27 mouse cellular contexts compared by ENCODE assay signal in genomic region chr15:86015026-86015425, GRCm38 (mm10). TPM values are rescaled to one million over a fixed set of nuclear protein-coding genes. Genes with fewer than 3 reads are reported as not detected.
DNase-seq lines count a peak whose midpoint lies in the region; ATAC-seq and TF ChIP-seq lines count a peak whose summit lies in the region.
"Had no signal": no experiment of that assay in that cellular context is flagged by ENCODE, and none has a peak within 500 bp of the region (broad histone marks: within the 10 kb centered on the region; RNA-seq: fewer than 3 reads in every experiment).

No protein-coding gene starts in this region.

- peak; percentile 73 for DNase-seq in lung, embryonic 14.5 days
- no peak for DNase-seq in lung, adult 18-20 months
- peak; percentile 39 to 43 for DNase-seq in adrenal gland, adult 18-20 months (ENCODE audit: low spot score in 2 of 2)
- DNase-seq in adrenal gland, postnatal 25 days, result peak; percentile 56
- DNase-seq in layer of hippocampus, adult 8-10 months (ENCODE audit: low spot score in 2 of 2), result no peak
- DNase-seq in cerebellum, adult 8-10 months, result no peak
- DNase-seq: cerebellum, adult 11 months; cerebellum, adult 9-11 months; embryo, embryonic 11 days; heart, adult 2 months; heart, postnatal 4 days; kidney, postnatal 14 days; liver, postnatal 0 days; retina, postnatal 1 day; right cerebral cortex, postnatal 14 days; thymus, adult 18-20 months; thymus, postnatal 25 days had no signal

- 52% methylated on average over 7 of the region's 7 CpGs for WGBS in lung, embryonic 14.5 days

- ATAC-seq in lung, embryonic 14.5 days (ENCODE audit: insufficient read depth), result no peak
- 0 out of 2 replicates have a peak, but pooled peaks have one; percentile 17 for ATAC-seq in megakaryocyte progenitor cell, adult 5-6 weeks (replicated peaks; ENCODE audit: poor library complexity)
- ATAC-seq: forebrain, embryonic 16.5 days; intestine, postnatal 0 days; midbrain, embryonic 13.5 days had no signal

- H3K36me3 ChIP-seq in lung, embryonic 14.5 days (ENCODE audit: insufficient read depth), result no peaks in the 10 kb centered on the region
- H3K36me3 ChIP-seq: embryonic facial prominence, embryonic 12.5 days; heart, embryonic 12.5 days; liver, embryonic 12.5 days; midbrain, embryonic 13.5 days; neural tube, embryonic 15.5 days had no signal

- no peak overlapping the region for H3K4me2 ChIP-seq in lung, embryonic 14.5 days
- H3K4me2 ChIP-seq: embryonic facial prominence, embryonic 12.5 days; heart, embryonic 12.5 days; hindbrain, embryonic 14.5 days; limb, embryonic 13.5 days; liver, embryonic 12.5 days; midbrain, embryonic 13.5 days; neural tube, embryonic 15.5 days had no signal

- no peaks in the 10 kb centered on the region for H3K27me3 ChIP-seq in lung, embryonic 14.5 days (ENCODE audit: insufficient read depth, low read length)
- H3K27me3 ChIP-seq: embryonic facial prominence, embryonic 12.5 days; heart, embryonic 12.5 days; limb, embryonic 13.5 days; midbrain, embryonic 13.5 days; neural tube, embryonic 15.5 days had no signal

- H3K9ac ChIP-seq in lung, embryonic 14.5 days, result no peak overlapping the region
- H3K9ac ChIP-seq: embryonic facial prominence, embryonic 12.5 days; heart, embryonic 12.5 days; hindbrain, embryonic 14.5 days; limb, embryonic 13.5 days; liver, embryonic 12.5 days; liver, postnatal 0 days; midbrain, embryonic 13.5 days; neural tube, embryonic 15.5 days had no signal

- peaks cover 6% of the 10 kb centered on the region; the same call in 1 of the 2 replicates for H3K4me1 ChIP-seq in lung, embryonic 14.5 days (ENCODE audit: insufficient read depth)
- H3K4me1 ChIP-seq: embryonic facial prominence, embryonic 12.5 days had no signal

- H3K9me3 ChIP-seq in lung, embryonic 14.5 days (ENCODE audit: low read depth, low read length), result no peaks in the 10 kb centered on the region
- H3K9me3 ChIP-seq: liver, embryonic 12.5 days; midbrain, embryonic 13.5 days; neural tube, embryonic 15.5 days had no signal

- H3K27ac ChIP-seq in lung, embryonic 14.5 days (ENCODE audit: low read depth), result no peak overlapping the region
- H3K27ac ChIP-seq: embryonic facial prominence, embryonic 12.5 days; heart, adult 2 months; hindbrain, embryonic 14.5 days; limb, embryonic 13.5 days; liver, embryonic 12.5 days; midbrain, embryonic 13.5 days; neural tube, embryonic 15.5 days had no signal

- no peak overlapping the region for H3K4me3 ChIP-seq in lung, embryonic 14.5 days (ENCODE audit: low read depth, low read length)
- H3K4me3 ChIP-seq: embryonic facial prominence, embryonic 12.5 days; heart, adult 2 months; heart, embryonic 12.5 days; limb, embryonic 13.5 days; liver, embryonic 12.5 days; midbrain, embryonic 13.5 days; neural tube, embryonic 15.5 days had no signal

- TF ChIP-seq CTCF in lung, embryonic 14.5 days (IDR thresholded peaks at IDR 0.05; ENCODE audit: low read depth), result no peak

RNA-seq across cellular contexts. Expression of gene Celsr1, which starts 18.6 kb away (rescaled TPM):
- polyA plus RNA-seq in lung, embryonic 14.5 days (2014; fragmentation: Nextera tagmentation; extraction: Ambion mirVana), result 9.0 and 9.9 TPM in 2 replicates
- total RNA-seq in adrenal gland, adult 18-20 months (2021), result 1 to 10 TPM; 2.9 to 3.7 TPM
- total RNA-seq in adrenal gland, postnatal 25 days (2021), result 6.9 and 8.7 TPM in 2 replicates
- total RNA-seq in megakaryocyte progenitor cell, adult 5-6 weeks (2015), result 8.4 and 10.7 TPM in 2 replicates
- total RNA-seq in megakaryocyte progenitor cell, adult 5-6 weeks (2017), result 4.4 and 6.6 TPM in 2 replicates
- total RNA-seq in layer of hippocampus, adult 8-10 months (2022), result 1 to 10 TPM; 6.0 to 7.0 (median 6.6) TPM

RNA-seq across cellular contexts. Expression of gene Gramd4, which starts 42.5 kb away (rescaled TPM):
- 8.6 and 9.8 TPM in 2 replicates for polyA plus RNA-seq in lung, embryonic 14.5 days (2014; fragmentation: Nextera tagmentation; extraction: Ambion mirVana)
- 10 to 100 TPM; 12.7 to 14.6 TPM for total RNA-seq in adrenal gland, adult 18-20 months (2021)
- 10.1 and 17.4 TPM in 2 replicates for total RNA-seq in adrenal gland, postnatal 25 days (2021)
- 7.1 and 7.4 TPM in 2 replicates for total RNA-seq in megakaryocyte progenitor cell, adult 5-6 weeks (2015)
- total RNA-seq in megakaryocyte progenitor cell, adult 5-6 weeks (2017), result 19.7 and 20.5 TPM in 2 replicates
- total RNA-seq in layer of hippocampus, adult 8-10 months (2022), result 10 to 100 TPM; 24.1 to 30.9 (median 29.9) TPM

Comparison
In these comparisons a context has a peak if more than half of its experiments do, and no peak if none do; other contexts are left out.
1. DNase-seq: peak in lung, embryonic 14.5 days (single experiment), adrenal gland, adult 18-20 months (2 of 2) and adrenal gland, postnatal 25 days (single experiment); none in lung, adult 18-20 months (0 of 2), layer of hippocampus, adult 8-10 months (0 of 2) and cerebellum, adult 8-10 months (single experiment).